Mouse (Mus musculus) cerebellum, postnatal 14 days (tissue): ENCODE measurements at regions not wholly inside any gene's neighbourhood (a gene's known extent, or its start where the extent isn't known, plus 50 kb on each side); places are given as distances from the start of the nearest gene placed in this dataset.

Source experiments
- DNase-seq, 2 experiments: peaks; one replicate each; pipeline ENCODE4 v3.0.0; 2021; ENCODE audit warnings: mixed read lengths in 2 of 2

DNA sequence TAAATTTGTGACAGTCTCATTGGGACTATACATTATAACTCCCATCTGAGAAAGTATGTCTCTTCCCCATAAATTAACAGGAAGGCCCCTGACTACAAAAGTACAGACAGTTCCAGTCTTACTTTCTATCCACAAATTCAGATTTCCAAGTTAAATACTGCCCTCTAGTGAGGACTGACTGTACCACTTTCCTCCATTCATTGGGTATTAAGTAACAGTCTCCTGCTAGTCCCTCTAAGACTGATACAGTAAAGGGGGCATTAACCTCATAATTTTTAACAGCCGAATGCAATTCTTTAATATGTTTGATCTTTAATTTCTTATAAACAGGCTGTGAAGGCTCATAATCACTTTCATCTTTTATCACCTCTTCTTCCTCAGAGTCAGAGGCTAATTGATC is 131.0 kb upstream of the Adcyap1 start:
- peak in 1 of 2 experiments; percentile 26 for DNase-seq

- no peak for DNase-seq
Measured at GRCm38 (mm10) chr17:93068489-93068888, 130.3 kb upstream of the Adcyap1 start.

GRCm38 (mm10) chr17:93084048-93084447 is 114.8 kb upstream of the Adcyap1 start:
- no peak for DNase-seq

GRCm38 (mm10) chr17:93104516-93104915 is 94.3 kb upstream of the Adcyap1 start:
- no peak for DNase-seq

DNA sequence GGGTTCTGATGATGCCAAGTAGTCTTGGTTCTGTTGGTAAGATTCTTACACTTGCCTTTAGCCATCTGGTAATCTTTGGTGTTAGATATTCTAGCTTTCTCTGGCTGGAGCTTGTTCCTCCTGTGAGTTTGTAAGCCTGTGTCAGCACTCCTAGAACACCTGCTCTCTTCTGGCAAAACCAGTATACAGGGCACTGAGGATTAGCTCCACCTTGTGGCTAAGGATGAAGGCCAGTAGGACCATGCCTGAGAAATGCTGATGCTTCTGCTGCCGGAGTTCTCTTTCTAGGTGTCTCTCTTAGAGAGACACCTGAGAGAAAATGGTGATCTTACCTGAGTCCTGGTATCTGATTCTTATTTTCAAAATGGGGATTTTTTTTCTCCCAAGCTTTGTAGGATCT is 58.8 kb upstream of the Adcyap1 start:
- DNase-seq = peak; percentile 30

GRCm38 (mm10) chr17:93141125-93141524 is 57.7 kb upstream of the Adcyap1 start:
- peak; percentile 71 to 75 for DNase-seq
